Mouse (Mus musculus): ENCODE measurements around the gene Rflna.

The Rflna gene

GRCm38 (mm10) chr5:125049481-125049880 is 46.5 kb downstream of the Rflna start:
- in situ Hi-C loops (cut with MboI, MseI): no loop called here

GRCm38 (mm10) chr5:125052237-125052602 is 49.2 kb downstream of the Rflna start:
- in situ Hi-C loops (cut with MboI, MseI): no loop called here

- in situ Hi-C loops (cut with MboI, MseI): no loop called here
These were observed 49.8 kb downstream of the Rflna start for GRCm38 (mm10) chr5:125052603-125053488.

GRCm38 (mm10) chr5:125053661-125054060 is 50.6 kb downstream of the Rflna start:
- in situ Hi-C loops (cut with MboI, MseI): no loop called here

- in situ Hi-C loops (cut with MboI, MseI): no loop called here
These were observed 52.9 kb downstream of the Rflna start for GRCm38 (mm10) chr5:125055901-125056300.

- in situ Hi-C loops (cut with MboI, MseI): no loop called here
These were observed 53.3 kb downstream of the Rflna start for GRCm38 (mm10) chr5:125056331-125056695.

- in situ Hi-C loops (cut with MboI, MseI): no loop called here
These were observed 53.9 kb downstream of the Rflna start for GRCm38 (mm10) chr5:125056696-125057554.

GRCm38 (mm10) chr5:125057555-125058266 is 54.7 kb downstream of the Rflna start:
- in situ Hi-C loops (cut with MboI, MseI): no loop called here

- in situ Hi-C loops (cut with MboI, MseI): no loop called here
These were observed 55.2 kb downstream of the Rflna start for GRCm38 (mm10) chr5:125058267-125058668.
